Mouse (Mus musculus) kidney, adult 2 months (tissue): ENCODE measurements at regions not wholly inside any gene's neighbourhood (a gene's known extent, or its start where the extent isn't known, plus 50 kb on each side); places are given as distances from the start of the nearest gene placed in this dataset.

Source experiments
- DNase-seq: peaks from one replicate; pipeline ENCODE4 v3.0.0; 2021
- H3K27ac ChIP-seq: fragments of 200-500 bp; 2 replicates; pipeline ENCODE4 v1.5.1; 2012; ENCODE audit warnings: low read depth, low read length, control low read depth, inconsistent platforms; ENCODE audit not compliant: insufficient read depth
- H3K27me3 ChIP-seq: fragments of 200-500 bp; replicated peaks from 2 replicates; pipeline ENCODE4 v1.6.1; 2012; ENCODE audit warnings: mild to moderate bottlenecking, moderate library complexity, low read length, inconsistent platforms; ENCODE audit not compliant: control insufficient read depth, insufficient read depth
- H3K36me3 ChIP-seq: fragments of 200-500 bp; 2 replicates; pipeline ENCODE4 v1.6.1; 2012; ENCODE audit warnings: mild to moderate bottlenecking, moderate library complexity, low read length, inconsistent platforms; ENCODE audit not compliant: control insufficient read depth, insufficient read depth
- H3K4me1 ChIP-seq: fragments of 200-500 bp; 2 replicates; pipeline ENCODE4 v1.6.1; 2011; ENCODE audit warnings: low read length; ENCODE audit not compliant: control insufficient read depth, insufficient read depth
- H3K4me3 ChIP-seq: fragments of 200-500 bp; 2 replicates; pipeline ENCODE4 v1.5.1; 2011; ENCODE audit warnings: mild to moderate bottlenecking, low read depth, low read length, control low read depth; ENCODE audit not compliant: insufficient read depth
- CTCF ChIP-seq: fragments of 200-500 bp; conservative IDR thresholded peaks from 2 replicates; pipeline ENCODE4 v1.5.1; 2011; ENCODE audit warnings: low read depth, mild to moderate bottlenecking, control low read depth, low read length, moderate library complexity, mixed read lengths; ENCODE audit not compliant: insufficient read depth, insufficient read length
- POLR2A ChIP-seq: fragments of 200-500 bp; IDR thresholded peaks from one replicate; pipeline ENCODE4 v1.6.1; 2011; ENCODE audit warnings: low read depth, low read length, control low read depth
- WGBS: fragments of 180-500 bp; shearing (Covaris S2); methylation state at CpG from one replicate; pipeline ENCODE4 v1.1.7; 2018; 5-methylcytosine and 5-hydroxymethylcytosine counted together

DNA sequence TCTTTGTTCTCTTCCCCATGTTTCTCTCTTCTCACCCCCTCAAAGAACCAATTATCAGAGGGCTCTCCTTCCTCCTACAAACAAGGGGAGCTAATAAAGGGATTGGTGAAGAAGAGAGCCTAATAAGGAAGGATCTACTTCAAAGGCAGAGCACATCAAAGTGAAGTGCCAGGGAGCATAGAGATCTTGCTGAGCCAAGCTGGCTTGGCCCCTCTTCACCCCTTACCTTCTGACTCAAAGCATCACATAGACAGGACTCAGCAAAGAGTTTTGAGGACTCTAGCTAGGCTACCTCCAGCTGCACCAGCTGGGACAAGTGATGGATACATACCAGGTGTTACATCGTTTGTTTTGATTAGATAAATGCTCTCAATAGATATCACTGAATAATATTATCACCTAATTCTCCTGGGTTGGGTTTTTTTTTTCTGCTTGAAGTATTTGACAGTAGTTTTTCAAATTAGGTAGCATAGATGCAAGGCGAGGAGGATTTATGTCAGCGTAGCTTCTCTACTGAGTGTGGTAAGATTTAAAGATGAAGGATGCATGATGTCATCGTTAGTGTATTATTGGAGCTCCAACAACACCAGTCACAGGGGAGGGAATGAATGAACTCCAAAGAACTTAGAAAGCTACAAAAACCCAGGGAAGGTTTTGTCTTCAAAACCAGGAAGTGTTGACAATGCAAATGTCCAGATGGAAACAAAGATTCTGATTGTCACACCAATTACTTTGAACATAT is 69.1 kb upstream of the Prr30 start:
- H3K27ac ChIP-seq: no peak overlapping the region
- 61% methylated on average over 4 of the region's 4 CpGs for WGBS
- H3K4me3 ChIP-seq: no peak overlapping the region
- H3K27me3 ChIP-seq: no peaks in the 10 kb centered on the region
- no peak for DNase-seq
- H3K36me3 ChIP-seq: no peaks in the 10 kb centered on the region
- no peaks in the 10 kb centered on the region for H3K4me1 ChIP-seq
- TF ChIP-seq POLR2A (no peak), CTCF (no peak)

- DNase-seq: no peak
- no peak overlapping the region for H3K27ac ChIP-seq
- 81% methylated on average over 2 of the region's 2 CpGs for WGBS
Observed at GRCm38 (mm10) chr14:101267536-101267935, 67.4 kb upstream of the Prr30 start.

More at GRCm38 (mm10) chr14:101267536-101267935, 67.4 kb upstream of the Prr30 start:
- no peak overlapping the region for H3K4me3 ChIP-seq
- no peaks in the 10 kb centered on the region for H3K27me3 ChIP-seq
- no peaks in the 10 kb centered on the region for H3K36me3 ChIP-seq
- H3K4me1 ChIP-seq: no peaks in the 10 kb centered on the region
- TF ChIP-seq CTCF (no peak), POLR2A (no peak)
